ENCODE assay signal across 23 mouse cellular contexts in genomic region chr1:76453160-76453710, GRCm38 (mm10).
"Had no signal": no experiment of that assay in that cellular context is flagged by ENCODE, and none has a peak within 500 bp of the region (broad histone marks: within the 10 kb centered on the region; RNA-seq: fewer than 3 reads in every experiment).

No protein-coding gene starts in this region.

- H3K4me2 ChIP-seq: limb, embryonic 13.5 days; liver, embryonic 12.5 days; liver, embryonic 15.5 days; lung, embryonic 15.5 days; midbrain, embryonic 12.5 days had no signal

- H3K4me3 ChIP-seq: layer of hippocampus, adult 2 months; limb, embryonic 10.5 days; limb, embryonic 13.5 days; liver, embryonic 12.5 days; liver, embryonic 15.5 days; lung, embryonic 15.5 days; megakaryocyte, embryonic 14.5 days; midbrain, embryonic 12.5 days had no signal

- ATAC-seq: intestine, embryonic 16.5 days; liver, embryonic 12.5 days had no signal

- H3K27me3 ChIP-seq: limb, embryonic 13.5 days; liver, embryonic 12.5 days; liver, embryonic 15.5 days; lung, embryonic 15.5 days; megakaryocyte, embryonic 14.5 days; midbrain, embryonic 12.5 days had no signal

- H3K9me3 ChIP-seq: limb, embryonic 10.5 days; limb, embryonic 13.5 days; liver, embryonic 12.5 days; liver, embryonic 15.5 days; lung, embryonic 15.5 days; midbrain, embryonic 12.5 days had no signal

- H3K4me1 ChIP-seq: limb, embryonic 10.5 days; limb, embryonic 13.5 days; liver, embryonic 12.5 days; liver, embryonic 15.5 days; lung, embryonic 15.5 days; megakaryocyte, embryonic 14.5 days; midbrain, embryonic 12.5 days had no signal

- H3K9ac ChIP-seq: limb, embryonic 13.5 days; liver, embryonic 12.5 days; liver, embryonic 15.5 days; lung, embryonic 15.5 days; midbrain, embryonic 12.5 days had no signal

- H3K27ac ChIP-seq: kidney, postnatal 0 days; layer of hippocampus, adult 2 months; limb, embryonic 10.5 days; limb, embryonic 13.5 days; liver, embryonic 12.5 days; liver, embryonic 15.5 days; lung, embryonic 15.5 days; midbrain, embryonic 12.5 days; stomach, postnatal 0 days had no signal

- DNase-seq: kidney, adult 18-20 months; kidney, adult 9 months; kidney, postnatal 25 days; layer of hippocampus, adult 9-11 months; liver; lung, adult 18-20 months; lung, postnatal 10 days; lung, postnatal 36 days; right cerebral cortex, postnatal 4 days; thymus, adult 2 months; thymus, postnatal 14 days; thymus, postnatal 4 days had no signal

- H3K36me3 ChIP-seq: limb, embryonic 10.5 days; limb, embryonic 13.5 days; liver, embryonic 12.5 days; liver, embryonic 15.5 days; lung, embryonic 15.5 days; midbrain, embryonic 12.5 days had no signal
